Mouse (Mus musculus) heart, embryonic 12.5 days (tissue): ENCODE data around the gene Tbc1d15. TPM values are rescaled to one million over a fixed set of nuclear protein-coding genes. Genes with fewer than 3 reads are reported as not detected.
"Not testable (repeated sequence)": the region's sequence is repeated elsewhere in the genome, so short reads cannot be mapped to it uniquely, and the experiment has no call there.

Experiments
- ATAC-seq: fragments of 200-750 bp; cut with Nextera tagmentation; 2 replicates; pipeline ENCODE4 v1.8.0; 2017; ENCODE audit warnings: moderate TSS enrichment, moderate library complexity; ENCODE audit not compliant: insufficient number of reproducible peaks, low FRiP score
- H3K27ac ChIP-seq: fragments of 300-500 bp; sonication (generic); 2 replicates; pipeline ENCODE4 v1.5.1; 2016; ENCODE audit warnings: mild to moderate bottlenecking, moderate library complexity; ENCODE audit not compliant: poor library complexity, severe bottlenecking
- H3K27me3 ChIP-seq: fragments of 300-500 bp; sonication (generic); replicated peaks from 2 replicates; pipeline ENCODE4 v1.6.1; 2016; ENCODE audit warnings: mild to moderate bottlenecking, moderate library complexity
- H3K36me3 ChIP-seq: fragments of 300-500 bp; sonication (generic); 2 replicates; pipeline ENCODE4 v1.6.1; 2016; ENCODE audit warnings: mild to moderate bottlenecking, moderate library complexity
- H3K4me1 ChIP-seq: fragments of 300-500 bp; sonication (generic); replicated peaks from 2 replicates; pipeline ENCODE4 v1.6.1; 2016; ENCODE audit warnings: mild to moderate bottlenecking
- H3K4me2 ChIP-seq: fragments of 300-500 bp; sonication (generic); 2 replicates; pipeline ENCODE4 v1.6.1; 2016; ENCODE audit warnings: mild to moderate bottlenecking, moderate library complexity
- H3K4me3 ChIP-seq: fragments of 300-500 bp; sonication (generic); 2 replicates; pipeline ENCODE4 v1.5.1; 2016; ENCODE audit warnings: mild to moderate bottlenecking
- H3K9ac ChIP-seq: fragments of 300-500 bp; sonication (generic); 2 replicates; pipeline ENCODE4 v1.6.1; 2016; ENCODE audit warnings: mild to moderate bottlenecking, moderate library complexity
- H3K9me3 ChIP-seq: fragments of 300-500 bp; sonication (generic); replicated peaks from 2 replicates; pipeline ENCODE4 v1.6.1; 2016; ENCODE audit warnings: mild to moderate bottlenecking, moderate library complexity
- WGBS: fragments of 180-500 bp; shearing (Covaris S2); methylation state at CpG from one replicate; pipeline ENCODE4 v1.1.7; 2016; 5-methylcytosine and 5-hydroxymethylcytosine counted together
- polyA plus RNA-seq: library from polyadenylated mRNA; unstranded; fragments of >200 nt; fragmentation: Nextera tagmentation; extraction: Ambion mirVana; gene quantifications from 2 replicates; pipeline ENCODE4 v1.2.1, GENCODE M21; 2016

Gene Tbc1d15
- polyA plus RNA-seq, 1 experiment from 2014 or later: 38.3 TPM

DNA sequence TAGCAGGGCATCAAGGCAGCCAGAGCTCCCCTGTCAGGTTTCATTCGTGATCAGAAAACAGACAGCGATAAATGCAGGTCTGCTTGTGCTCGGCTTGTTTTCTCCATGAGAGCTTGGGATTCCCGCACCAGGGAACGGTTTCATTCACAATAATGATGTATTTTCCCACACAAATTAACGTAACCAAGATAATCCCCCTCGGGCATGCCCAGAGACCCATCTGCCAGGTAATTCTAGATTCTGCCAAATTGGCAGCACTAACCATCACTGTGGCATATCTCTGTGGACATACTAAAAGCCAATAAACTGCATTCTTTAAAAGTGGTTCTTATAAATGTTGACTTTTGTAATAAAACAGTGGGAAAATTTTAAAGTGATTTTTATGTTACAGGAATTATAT is 60.1 kb downstream of the Tbc1d15 start:
- ATAC-seq: no peak
- no peaks in the 10 kb centered on the region for H3K36me3 ChIP-seq
- 75% methylated on average over 7 of the region's 7 CpGs for WGBS

DNA sequence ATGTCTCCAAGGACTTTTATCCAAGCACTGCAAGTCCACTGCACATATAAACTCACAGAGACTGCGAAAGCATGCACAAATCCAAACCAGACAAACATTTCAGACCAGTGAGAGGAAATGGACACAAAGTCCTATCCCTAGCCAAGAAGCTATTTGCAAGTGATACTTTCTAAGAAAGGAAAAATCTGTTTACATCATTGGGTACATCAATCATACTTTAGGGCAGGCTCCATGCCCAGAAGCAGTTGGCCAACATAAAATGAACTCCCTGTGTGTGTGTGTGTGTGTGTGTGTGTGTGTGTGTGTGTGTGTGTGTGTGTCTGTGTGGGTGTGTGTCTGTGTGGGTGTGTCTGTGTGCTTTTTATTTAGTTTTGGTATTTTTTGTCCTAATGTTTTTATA is 63.9 kb downstream of the Tbc1d15 start:
- WGBS: 82% methylated on average over 1 of the region's 1 CpGs
- no peaks in the 10 kb centered on the region for H3K4me1 ChIP-seq
- H3K9me3 ChIP-seq: no peaks in the 10 kb centered on the region
- no peak overlapping the region for H3K4me3 ChIP-seq
- no peak for ATAC-seq
- H3K27ac ChIP-seq: no peak overlapping the region
- H3K36me3 ChIP-seq: no peaks in the 10 kb centered on the region
- H3K9ac ChIP-seq: no peak overlapping the region
- H3K27me3 ChIP-seq: no peaks in the 10 kb centered on the region
- H3K4me2 ChIP-seq: no peak overlapping the region

More for the DNA sequence above, 60.1 kb downstream of the Tbc1d15 start:
- no peaks in the 10 kb centered on the region for H3K9me3 ChIP-seq
- H3K27ac ChIP-seq: no peak overlapping the region
- H3K4me2 ChIP-seq: no peak overlapping the region
- H3K27me3 ChIP-seq: no peaks in the 10 kb centered on the region
- no peaks in the 10 kb centered on the region for H3K4me1 ChIP-seq
- H3K9ac ChIP-seq: no peak overlapping the region
- no peak overlapping the region for H3K4me3 ChIP-seq

DNA sequence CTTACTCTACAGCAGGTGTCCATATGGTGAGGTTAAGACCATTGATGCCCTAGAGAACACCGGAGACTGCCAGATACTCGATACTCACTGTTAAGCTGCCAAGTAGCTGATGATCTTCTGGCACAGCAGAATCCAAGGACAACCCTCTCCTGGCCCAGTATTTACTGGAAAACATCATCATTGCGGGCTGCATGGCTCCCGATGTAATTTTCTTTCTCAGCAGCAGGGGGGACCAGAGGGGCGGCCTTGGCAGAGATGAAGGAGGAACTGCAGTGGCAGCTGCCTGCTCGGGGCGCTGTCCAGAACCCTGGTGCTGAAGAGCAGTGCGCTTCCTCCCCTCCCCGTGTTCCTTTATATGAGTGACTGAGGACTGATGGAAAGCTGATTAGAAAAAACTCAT is 66.6 kb downstream of the Tbc1d15 start, which contains the start of gene Tph2:
TSS of gene Tph2 (minus strand) at position 326 of the 400 bp plus-strand sequence.
- H3K36me3 ChIP-seq: no peaks in the 10 kb centered on the region
- H3K4me3 ChIP-seq: no peak within 1 kb of the TSS
- H3K9me3 ChIP-seq: no peaks in the 10 kb centered on the region
- WGBS: 10% methylated on average over 9 of the region's 9 CpGs
- no peak within 1 kb of the TSS for H3K27ac ChIP-seq
- no peaks in the 10 kb centered on the region for H3K4me1 ChIP-seq
- no peak within 1 kb of the TSS for H3K9ac ChIP-seq
- ATAC-seq: peak; percentile 42; the same call in 1 of the 2 replicates
- no peak within 1 kb of the TSS for H3K4me2 ChIP-seq
- no peaks in the 10 kb centered on the region for H3K27me3 ChIP-seq

DNA sequence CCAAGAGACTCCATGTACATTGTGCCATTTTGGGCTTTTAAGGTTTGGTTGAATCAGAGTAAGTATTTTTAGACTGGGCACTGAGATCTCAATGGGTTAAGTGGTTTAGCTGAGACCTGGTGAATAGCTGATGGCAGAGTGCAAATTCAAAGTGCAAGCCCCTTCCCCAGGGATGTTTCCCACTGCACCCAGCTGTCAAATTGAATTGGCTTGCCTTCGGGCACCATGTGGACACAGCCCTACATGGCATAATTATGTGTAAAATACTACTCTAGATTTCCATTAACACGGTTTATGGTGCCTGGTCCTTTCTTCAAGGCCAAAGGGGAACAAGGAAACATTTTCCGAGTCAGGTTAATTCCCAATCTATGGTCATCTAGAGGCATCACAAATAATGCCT is 70.2 kb downstream of the Tbc1d15 start:
- no peak overlapping the region for H3K4me2 ChIP-seq
- H3K9me3 ChIP-seq: no peaks in the 10 kb centered on the region
- no peak overlapping the region for H3K4me3 ChIP-seq
- H3K4me1 ChIP-seq: no peaks in the 10 kb centered on the region
- no peak overlapping the region for H3K9ac ChIP-seq
- no peaks in the 10 kb centered on the region for H3K27me3 ChIP-seq
- no peak overlapping the region for H3K27ac ChIP-seq
- WGBS: 64% methylated on average over 3 of the region's 3 CpGs
- no peak for ATAC-seq
- no peaks in the 10 kb centered on the region for H3K36me3 ChIP-seq

DNA sequence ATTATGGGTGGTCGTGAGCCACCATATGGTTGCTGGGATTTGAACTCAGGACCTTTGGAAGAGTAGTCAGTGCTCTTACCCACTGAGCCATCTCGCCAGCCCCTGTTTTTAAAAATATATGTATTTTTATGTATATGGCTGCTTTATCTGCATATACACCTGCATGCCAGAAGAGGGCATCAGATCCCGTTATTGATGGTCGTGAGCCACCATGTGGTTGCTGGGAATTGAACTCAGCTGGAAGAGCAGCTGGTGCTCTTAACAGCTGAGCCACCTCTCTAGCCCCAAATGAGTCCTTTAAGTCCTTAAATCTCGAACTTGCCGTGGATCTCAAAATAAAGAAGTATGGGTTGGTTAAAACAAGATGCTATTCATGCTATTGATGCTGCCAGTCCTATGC is 73.2 kb downstream of the Tbc1d15 start:
- 52% methylated on average over 6 of the region's 6 CpGs for WGBS
- H3K4me3 ChIP-seq, ATAC-seq, H3K9me3 ChIP-seq, H3K4me1 ChIP-seq, H3K4me2 ChIP-seq, H3K27ac ChIP-seq, H3K27me3 ChIP-seq, H3K36me3 ChIP-seq, H3K9ac ChIP-seq: not testable (repeated sequence)

DNA sequence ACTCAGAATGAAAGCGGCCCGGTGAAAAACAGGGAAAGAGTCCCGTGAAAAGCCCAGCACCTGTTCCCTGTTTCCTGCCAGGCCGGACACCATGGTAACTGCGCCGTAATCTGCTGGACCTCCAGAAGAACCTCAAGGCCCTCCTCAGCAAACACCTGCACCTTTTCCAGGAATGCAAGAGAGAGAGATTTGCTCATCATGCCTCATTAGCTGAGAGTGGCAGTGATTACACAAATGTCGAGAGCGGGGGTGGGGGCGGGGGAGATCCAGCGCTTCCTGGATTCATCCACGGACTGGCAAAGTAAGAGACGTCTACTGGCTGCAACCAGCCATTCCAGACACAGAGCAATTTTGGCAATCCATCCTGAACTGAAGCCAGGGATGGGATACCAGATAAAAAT is 75.7 kb downstream of the Tbc1d15 start:
- Histone ChIP-seq H3K9ac (no peak overlapping the region), H3K9me3 (no peaks in the 10 kb centered on the region), H3K4me2 (no peak overlapping the region), H3K36me3 (no peaks in the 10 kb centered on the region), H3K27me3 (no peaks in the 10 kb centered on the region), H3K27ac (no peak overlapping the region), H3K4me3 (no peak overlapping the region), H3K4me1 (peaks cover 9% of the 10 kb centered on the region; the same call in 1 of the 2 replicates)
- no peak for ATAC-seq
- 52% methylated on average over 12 of the region's 12 CpGs for WGBS

DNA sequence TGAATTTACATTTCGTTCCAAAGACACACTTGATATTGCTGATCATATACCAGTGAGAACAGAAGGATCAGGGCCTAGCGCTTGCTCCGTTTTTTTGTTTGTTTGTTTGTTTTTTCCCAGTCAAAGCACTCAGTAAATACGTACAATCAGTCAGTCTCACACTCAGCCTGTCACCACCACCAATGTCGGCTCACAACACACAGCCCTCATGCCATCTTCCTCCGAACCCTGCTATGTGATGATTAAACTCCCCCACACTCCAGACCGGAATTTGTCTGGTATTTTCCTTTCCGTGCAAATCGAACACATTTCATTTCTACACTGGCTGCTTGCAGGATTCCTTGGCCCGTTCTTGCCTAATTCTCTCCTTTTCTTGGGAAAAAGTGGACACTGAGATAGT is 77.9 kb downstream of the Tbc1d15 start:
- Histone ChIP-seq H3K4me3 (no peak overlapping the region), H3K4me2 (peak overlapping the region; percentile 22), H3K36me3 (no peaks in the 10 kb centered on the region), H3K9ac (no peak overlapping the region), H3K9me3 (no peaks in the 10 kb centered on the region), H3K27ac (no peak overlapping the region), H3K27me3 (no peaks in the 10 kb centered on the region), H3K4me1 (peaks cover 9% of the 10 kb centered on the region; the same call in 1 of the 2 replicates)
- no peak for ATAC-seq
- WGBS: 62% methylated on average over 10 of the region's 10 CpGs

DNA sequence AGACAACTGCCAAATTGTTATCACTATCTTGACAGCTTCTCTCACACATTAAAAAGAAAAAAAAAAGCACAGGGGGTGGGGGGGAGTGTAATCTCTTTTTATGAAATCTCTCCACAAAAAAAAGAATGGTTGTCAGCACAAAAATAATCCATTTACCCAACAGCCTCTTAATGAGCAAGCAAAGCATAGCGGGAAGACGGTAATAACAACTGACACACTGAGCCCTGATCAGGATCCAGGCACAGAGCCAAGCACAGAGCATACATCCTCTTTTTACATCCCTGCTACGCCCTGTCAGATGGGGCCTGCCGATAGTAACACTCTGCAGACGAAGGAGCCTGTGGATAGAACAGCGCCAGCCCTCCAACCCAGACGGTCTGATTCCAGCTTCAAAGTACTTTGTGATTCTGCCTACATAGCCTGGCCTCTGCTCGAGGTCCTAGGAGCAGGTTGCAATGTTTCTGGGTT is 79.9 kb downstream of the Tbc1d15 start:
- Histone ChIP-seq H3K9me3 (no peaks in the 10 kb centered on the region), H3K27me3 (no peaks in the 10 kb centered on the region), H3K9ac (no peak overlapping the region), H3K4me3 (no peak overlapping the region), H3K4me1 (peaks cover 9% of the 10 kb centered on the region; the same call in 1 of the 2 replicates), H3K36me3 (no peaks in the 10 kb centered on the region), H3K4me2 (no peak overlapping the region), H3K27ac (no peak overlapping the region)
- 29% methylated on average over 8 of the region's 8 CpGs for WGBS
- ATAC-seq: no peak

DNA sequence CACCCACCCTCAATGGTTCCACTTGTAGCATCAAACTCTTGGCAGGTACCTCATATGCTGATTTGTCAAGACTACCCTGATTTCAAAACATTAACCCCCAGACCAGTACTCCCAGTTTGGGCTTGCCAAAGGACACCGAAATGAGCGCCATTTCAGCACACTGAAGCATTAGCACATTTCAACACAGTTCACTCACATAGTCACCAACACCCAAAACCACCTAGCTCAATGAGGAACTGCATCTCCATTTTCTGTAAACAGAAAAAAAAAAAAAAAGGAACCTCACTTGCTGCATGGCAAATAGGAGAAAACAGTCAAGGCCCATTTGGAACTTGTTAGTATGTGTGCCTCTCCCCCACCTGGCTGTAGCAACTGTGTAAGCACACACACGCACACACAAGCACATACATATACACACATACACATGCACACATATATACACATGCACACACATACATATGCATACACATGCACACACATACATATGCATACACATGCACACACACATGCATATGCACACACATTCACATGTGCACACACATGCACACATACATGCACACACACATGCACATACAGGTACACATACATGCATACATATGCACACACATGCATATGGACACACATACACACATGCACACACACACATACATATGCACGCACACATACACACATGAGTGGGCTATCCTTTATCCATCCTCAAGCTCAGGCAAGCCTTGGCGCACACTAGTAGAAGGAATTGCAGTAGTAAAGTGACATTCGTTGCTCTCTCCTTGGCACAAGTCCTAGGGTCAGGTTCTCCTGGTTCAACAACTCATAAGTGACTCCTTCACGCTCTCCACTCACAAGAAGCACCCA is 80.5 kb downstream of the Tbc1d15 start:
- ATAC-seq: no peak
- 74% methylated on average over 7 of the region's 7 CpGs for WGBS
- no peak overlapping the region for H3K9ac ChIP-seq
- H3K36me3 ChIP-seq: no peaks in the 10 kb centered on the region
- H3K4me2 ChIP-seq: no peak overlapping the region
- no peaks in the 10 kb centered on the region for H3K27me3 ChIP-seq
- H3K4me3 ChIP-seq: no peak overlapping the region
- no peak overlapping the region for H3K27ac ChIP-seq
- H3K9me3 ChIP-seq: no peaks in the 10 kb centered on the region
- H3K4me1 ChIP-seq: peaks cover 9% of the 10 kb centered on the region; the same call in 1 of the 2 replicates

DNA sequence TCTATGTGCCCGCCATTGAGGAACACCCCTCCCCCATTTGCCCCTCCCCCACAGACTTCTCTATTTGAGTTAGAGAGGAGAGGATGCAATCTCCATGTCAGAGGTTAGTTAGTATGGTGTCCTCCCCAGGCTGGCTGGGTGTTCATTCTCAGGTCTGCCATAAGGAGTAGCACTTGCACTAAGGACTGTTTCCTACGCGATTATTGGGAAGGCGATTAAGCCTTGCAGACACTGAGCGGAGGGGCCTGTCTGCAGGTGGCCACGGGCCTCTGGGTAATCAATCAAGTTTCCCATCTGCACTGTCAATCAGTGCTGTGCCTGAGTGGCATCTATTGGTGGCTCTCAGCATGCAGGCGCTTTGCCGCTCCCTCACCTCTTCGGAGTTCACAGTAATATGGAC is 81.9 kb downstream of the Tbc1d15 start:
- Histone ChIP-seq H3K27me3 (no peaks in the 10 kb centered on the region), H3K27ac (no peak overlapping the region), H3K9me3 (no peaks in the 10 kb centered on the region), H3K36me3 (no peaks in the 10 kb centered on the region), H3K9ac (no peak overlapping the region), H3K4me3 (no peak overlapping the region), H3K4me1 (peaks cover 9% of the 10 kb centered on the region; the same call in 1 of the 2 replicates), H3K4me2 (no peak overlapping the region)
- 40% methylated on average over 9 of the region's 9 CpGs for WGBS
- ATAC-seq: no peak

DNA sequence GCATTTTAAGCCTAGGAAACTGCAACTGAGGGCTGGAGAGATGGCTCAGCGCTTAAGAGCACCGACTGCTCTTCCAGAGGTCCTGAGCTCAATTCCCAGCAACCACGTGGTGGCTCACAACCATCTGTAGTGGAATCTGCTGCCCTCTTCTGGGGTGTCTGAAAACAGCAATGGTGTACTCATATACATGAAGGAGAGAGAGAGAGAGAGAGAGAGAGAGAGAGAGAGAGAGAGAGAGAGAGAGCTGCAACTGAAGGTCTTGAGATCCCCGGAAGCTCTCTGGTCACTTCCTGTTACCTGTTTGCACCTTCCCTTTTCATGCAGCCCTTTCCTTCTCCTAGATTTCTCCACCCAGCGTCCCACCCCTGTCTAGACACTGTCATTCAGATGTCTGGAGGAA is 91.0 kb downstream of the Tbc1d15 start:
- Histone ChIP-seq H3K36me3 (no peaks in the 10 kb centered on the region), H3K9me3 (no peaks in the 10 kb centered on the region), H3K27ac (no peak overlapping the region), H3K4me3 (no peak overlapping the region), H3K4me2 (no peak overlapping the region), H3K27me3 (peaks cover 12% of the 10 kb centered on the region), H3K9ac (no peak overlapping the region), H3K4me1 (no peaks in the 10 kb centered on the region)
- no peak for ATAC-seq
- WGBS: 68% methylated on average over 5 of the region's 5 CpGs
